Mouse (Mus musculus) thymus, adult 2 months (tissue): ENCODE results near the gene Fgf12. TPM values are rescaled to one million over a fixed set of nuclear protein-coding genes. Genes with fewer than 3 reads are reported as not detected.

ENCODE experiments used
- DNase-seq: peaks from one replicate; pipeline ENCODE4 v3.0.0; 2021
- H3K27ac ChIP-seq: fragments of 200-500 bp; 2 replicates; pipeline ENCODE4 v1.5.1; 2012; ENCODE audit warnings: low read length, control low read depth; ENCODE audit not compliant: control insufficient read depth, insufficient read depth
- H3K27me3 ChIP-seq: fragments of 200-500 bp; 2 replicates; pipeline ENCODE4 v1.6.1; 2012; ENCODE audit warnings: mild to moderate bottlenecking, low read length, moderate library complexity, mixed read lengths; ENCODE audit not compliant: control insufficient read depth, insufficient read depth
- H3K36me3 ChIP-seq: fragments of 200-500 bp; 2 replicates; pipeline ENCODE4 v1.6.1; 2012; ENCODE audit warnings: mild to moderate bottlenecking, low read length, moderate library complexity; ENCODE audit not compliant: control insufficient read depth, insufficient read depth
- H3K4me1 ChIP-seq: fragments of 200-500 bp; replicated peaks from 2 replicates; pipeline ENCODE4 v1.6.1; 2012; ENCODE audit warnings: low read length; ENCODE audit not compliant: control insufficient read depth, insufficient read depth
- H3K4me3 ChIP-seq: fragments of 200-500 bp; 2 replicates; pipeline ENCODE4 v1.5.1; 2012; ENCODE audit warnings: mild to moderate bottlenecking, low read length, control low read depth, moderate library complexity; ENCODE audit not compliant: control insufficient read depth, insufficient read depth
- POLR2A ChIP-seq: fragments of 200-500 bp; IDR thresholded peaks from 2 replicates; pipeline ENCODE4 v1.6.1; 2012; ENCODE audit warnings: mild to moderate bottlenecking, low read length, control low read depth, moderate library complexity; ENCODE audit not compliant: control insufficient read depth, poor library complexity, insufficient read depth; ENCODE audit errors: extremely low read depth
- WGBS: fragments of 180-500 bp; shearing (Covaris S2); methylation state at CpG from one replicate; pipeline ENCODE4 v1.1.7; 2018; 5-methylcytosine and 5-hydroxymethylcytosine counted together
- polyA plus RNA-seq: library from polyadenylated mRNA; depleted of rRNA; stranded (reverse); fragments of >200 nt; gene quantifications from 2 replicates; pipeline ENCODE4 v1.2.3, GENCODE M21; 2012; rRNA removed

Gene Fgf12
- polyA plus RNA-seq, 1 experiment = 0.65 TPM

- no peaks in the 10 kb centered on the region for H3K36me3 ChIP-seq
- WGBS = 86% methylated on average over 2 of the region's 2 CpGs
- DNase-seq = no peak
- no peak overlapping the region for H3K27ac ChIP-seq
- H3K27me3 ChIP-seq = no peaks in the 10 kb centered on the region
- no peaks in the 10 kb centered on the region for H3K4me1 ChIP-seq
- no peak for TF ChIP-seq POLR2A
- no peak overlapping the region for H3K4me3 ChIP-seq
Observed at GRCm38 (mm10) chr16:28127006-28127405, 625.9 kb downstream of the Fgf12 start.

Other genes with a start within 250 kb of the Fgf12 start
- 2.7 and 3.3 TPM in 2 replicates for gene Mb21d2, start 176.6 kb upstream of the Fgf12 start, polyA plus RNA-seq